In genomic region chr13:98003690-98004089, GRCm38 (mm10) we compare ENCODE assay signal across 24 mouse cellular contexts.
A peak's percentile ranks its signal among the peaks of the same experiment; 100 is the strongest.
DNase-seq lines count a peak whose midpoint lies in the region; ATAC-seq lines count a peak whose summit lies in the region.
"Had no signal": no experiment of that assay in that cellular context is flagged by ENCODE, and none has a peak within 500 bp of the region (broad histone marks: within the 10 kb centered on the region; RNA-seq: fewer than 3 reads in every experiment).

No protein-coding gene starts in this region.

- H3K4me1 ChIP-seq in kidney, embryonic 16.5 days (ENCODE audit: insufficient read depth, low read length) = peaks cover 29% of the 10 kb centered on the region
- 0 out of 2 replicates have a peak, but pooled peaks cover 3% of the 10 kb centered on the region for H3K4me1 ChIP-seq in midbrain, embryonic 14.5 days (ENCODE audit: control insufficient read depth, insufficient read depth, low read length)

- H3K27me3 ChIP-seq in kidney, embryonic 16.5 days (ENCODE audit: insufficient read depth, low read length) = no peaks in the 10 kb centered on the region
- H3K27me3 ChIP-seq in midbrain, embryonic 14.5 days (ENCODE audit: control insufficient read depth, insufficient read depth, low read length) = no peaks in the 10 kb centered on the region
- H3K27me3 ChIP-seq: embryonic facial prominence, embryonic 12.5 days; forebrain, embryonic 12.5 days; hindbrain, embryonic 12.5 days; Patski had no signal

- no peak for ATAC-seq in kidney, embryonic 16.5 days (ENCODE audit: low FRiP score, low TSS enrichment)
- ATAC-seq in midbrain, embryonic 14.5 days (ENCODE audit: low FRiP score, low TSS enrichment) = no peak
- ATAC-seq: forebrain, postnatal 0 days; hindbrain, embryonic 16.5 days; Patski had no signal

- no peak overlapping the region for H3K4me3 ChIP-seq in kidney, embryonic 16.5 days (ENCODE audit: low read length)
- no peak overlapping the region for H3K4me3 ChIP-seq in midbrain, embryonic 14.5 days (replicated peaks; ENCODE audit: low read depth, low read length)
- H3K4me3 ChIP-seq: embryonic facial prominence, embryonic 12.5 days; forebrain, embryonic 12.5 days; gastrocnemius, adult 2 months; heart, embryonic 10.5 days; hindbrain, embryonic 12.5 days had no signal

- H3K36me3 ChIP-seq in kidney, embryonic 16.5 days (ENCODE audit: insufficient read depth, low read length) = no peaks in the 10 kb centered on the region
- H3K36me3 ChIP-seq in midbrain, embryonic 14.5 days (ENCODE audit: control insufficient read depth, insufficient read depth, low read length) = no peaks in the 10 kb centered on the region
- H3K36me3 ChIP-seq: embryonic facial prominence, embryonic 12.5 days; forebrain, embryonic 12.5 days; heart, embryonic 10.5 days; hindbrain, embryonic 12.5 days had no signal

- 46% methylated on average over 7 of the region's 7 CpGs for WGBS in kidney, embryonic 16.5 days
- 50% methylated on average over 7 of the region's 7 CpGs for WGBS in midbrain, embryonic 14.5 days

- peak; percentile 81 for DNase-seq in heart, adult 11 months
- DNase-seq in heart, adult 18-20 months = no peak
- peak; percentile 49 for DNase-seq in kidney, postnatal 10 days
- peak; percentile 38 for DNase-seq in R1 (ENCODE audit: low read depth, low spot score)
- DNase-seq in kidney, postnatal 36 days = peak; percentile 69 to 73
- no peak for DNase-seq in urinary bladder, postnatal 4 days (ENCODE audit: low spot score in 2 of 2)
- DNase-seq in midbrain, embryonic 14.5 days = no peak
- DNase-seq: adrenal gland, adult 8-10 months; adrenal gland, postnatal 36 days; cerebellum, adult 11 months; cerebellum, adult 8-10 months; cerebellum, postnatal 14 days; forebrain, postnatal 0 days; gastrocnemius, adult 2 months; gastrocnemius, postnatal 25 days; heart, postnatal 10 days; heart, postnatal 4 days had no signal

- no peak overlapping the region for H3K27ac ChIP-seq in kidney, embryonic 16.5 days (ENCODE audit: low read length)
- no peak overlapping the region for H3K27ac ChIP-seq in midbrain, embryonic 14.5 days (replicated peaks; ENCODE audit: low read depth, low read length)
- H3K27ac ChIP-seq: embryonic facial prominence, embryonic 12.5 days; forebrain, embryonic 12.5 days; gastrocnemius, adult 2 months; heart, embryonic 10.5 days; hindbrain, embryonic 12.5 days had no signal

- no peak overlapping the region for H3K9ac ChIP-seq in kidney, embryonic 16.5 days (replicated peaks; ENCODE audit: low read length)
- no peak overlapping the region for H3K9ac ChIP-seq in midbrain, embryonic 14.5 days (replicated peaks; ENCODE audit: low read length)
- H3K9ac ChIP-seq: embryonic facial prominence, embryonic 12.5 days; forebrain, embryonic 12.5 days; forebrain, postnatal 0 days; hindbrain, embryonic 12.5 days had no signal

- H3K9me3 ChIP-seq in kidney, embryonic 16.5 days (ENCODE audit: low read length) = no peaks in the 10 kb centered on the region
- H3K9me3 ChIP-seq in midbrain, embryonic 14.5 days (ENCODE audit: control insufficient read depth, low read length) = no peaks in the 10 kb centered on the region
- H3K9me3 ChIP-seq: embryonic facial prominence, embryonic 12.5 days; forebrain, embryonic 12.5 days; heart, embryonic 10.5 days; hindbrain, embryonic 12.5 days had no signal

- H3K4me2 ChIP-seq in kidney, embryonic 16.5 days (replicated peaks; ENCODE audit: low read depth, low read length) = no peak overlapping the region
- H3K4me2 ChIP-seq in midbrain, embryonic 14.5 days (ENCODE audit: low read length) = no peak overlapping the region
- H3K4me2 ChIP-seq: embryonic facial prominence, embryonic 12.5 days; forebrain, embryonic 12.5 days; hindbrain, embryonic 12.5 days had no signal

Comparison
In these comparisons a context has a peak if more than half of its experiments do, and no peak if none do; other contexts are left out.
1. DNase-seq: peak in heart, adult 11 months (single experiment), kidney, postnatal 10 days (single experiment), R1 (single experiment) and kidney, postnatal 36 days (2 of 2); none in heart, adult 18-20 months (0 of 2), urinary bladder, postnatal 4 days (0 of 2) and midbrain, embryonic 14.5 days (single experiment).